Mouse (Mus musculus) liver, adult 2 months (tissue): ENCODE results near the gene Vps8. TPM values are rescaled to one million over a fixed set of nuclear protein-coding genes. Genes with fewer than 3 reads are reported as not detected.
A peak's percentile ranks its signal among the peaks of the same experiment; 100 is the strongest.

Source experiments
- DNase-seq: peaks from one replicate; pipeline ENCODE4 v3.0.0-alpha.2; 2011; ENCODE audit warnings: low read depth, low spot score; ENCODE audit errors: extremely low read depth
- H3K27ac ChIP-seq: fragments of 200-500 bp; replicated peaks from 2 replicates; pipeline ENCODE4 v1.5.1; 2012; ENCODE audit warnings: low read depth, mild to moderate bottlenecking, control low read depth, inconsistent platforms, low read length; ENCODE audit not compliant: insufficient read depth
- H3K27me3 ChIP-seq: fragments of 200-500 bp; 2 replicates; pipeline ENCODE4 v1.6.1; 2012; ENCODE audit warnings: mild to moderate bottlenecking, moderate library complexity, low read length, inconsistent platforms; ENCODE audit not compliant: control insufficient read depth, insufficient read depth
- H3K36me3 ChIP-seq: fragments of 200-500 bp; 2 replicates; pipeline ENCODE4 v1.6.1; 2012; ENCODE audit warnings: low read length, inconsistent platforms; ENCODE audit not compliant: control insufficient read depth, insufficient read depth
- H3K4me1 ChIP-seq: fragments of 200-500 bp; 2 replicates; pipeline ENCODE4 v1.6.1; 2011; ENCODE audit warnings: low read length; ENCODE audit not compliant: control insufficient read depth, insufficient read depth
- H3K4me3 ChIP-seq: fragments of 200-500 bp; 2 replicates; pipeline ENCODE4 v1.5.1; 2011; ENCODE audit warnings: low read depth, mild to moderate bottlenecking, control low read depth, low read length, moderate library complexity; ENCODE audit not compliant: insufficient read depth
- H3K79me2 ChIP-seq: fragments of 200-500 bp; 2 replicates; pipeline ENCODE4 v1.6.1; 2012; ENCODE audit warnings: inconsistent platforms, mild to moderate bottlenecking, low read length, moderate library complexity; ENCODE audit not compliant: control insufficient read depth, insufficient read depth
- H3K9ac ChIP-seq: fragments of 200-500 bp; 2 replicates; pipeline ENCODE4 v1.6.1; 2012; ENCODE audit warnings: low read depth, mild to moderate bottlenecking, control low read depth, inconsistent platforms, low read length
- CTCF ChIP-seq: fragments of 200-500 bp; IDR thresholded peaks from 2 replicates; pipeline ENCODE4 v1.5.1; 2011; ENCODE audit warnings: low read depth, low read length, control low read depth
- POLR2A ChIP-seq: fragments of 200-500 bp; IDR thresholded peaks from 2 replicates; pipeline ENCODE4 v1.6.1; 2011; ENCODE audit warnings: low read length, control low read depth; ENCODE audit not compliant: insufficient read depth; ENCODE audit errors: extremely low read depth
- WGBS: fragments of 180-500 bp; shearing (Covaris S2); methylation state at CpG from one replicate; pipeline ENCODE4 v1.1.7; 2018; 5-methylcytosine and 5-hydroxymethylcytosine counted together
- polyA plus RNA-seq: library from polyadenylated mRNA; depleted of rRNA; stranded (reverse); fragments of >200 nt; gene quantifications from 2 replicates; pipeline ENCODE4 v1.2.3, GENCODE M21; 2012
- total RNA-seq: library from RNA; depleted of rRNA; stranded (reverse); fragments of >200 nt; gene quantifications from 2 replicates; pipeline ENCODE4 v1.2.3, GENCODE M21; 2014

The Vps8 gene
- total and polyA plus RNA-seq, 2 experiments = 5.4 to 6.8 TPM

DNA sequence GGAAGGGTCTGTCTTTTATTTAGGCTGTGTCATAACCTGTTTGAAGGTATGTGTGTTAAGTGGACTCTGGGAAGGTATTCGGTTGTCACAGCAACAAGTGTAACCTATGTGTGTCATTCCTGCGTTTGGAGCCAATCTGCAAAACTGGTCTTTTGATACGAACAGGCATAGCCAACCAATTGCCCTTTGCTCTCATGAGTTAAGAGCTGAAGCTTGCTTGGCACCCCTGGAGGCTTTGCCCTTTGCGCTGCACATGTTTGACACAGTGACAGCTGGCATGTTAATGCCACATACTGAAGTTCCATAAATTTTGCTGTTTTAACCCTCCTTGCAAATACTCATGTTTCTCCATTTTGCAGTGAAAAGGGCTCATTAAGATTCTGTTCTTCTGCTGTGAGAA, 126.8 kb downstream of the Vps8 start:
- H3K27ac ChIP-seq = no peak overlapping the region
- H3K27me3 ChIP-seq = no peaks in the 10 kb centered on the region

GRCm38 (mm10) chr16:21550453-21550852, 127.5 kb downstream of the Vps8 start:
- Histone ChIP-seq H3K27ac (no peak overlapping the region), H3K9ac (no peak overlapping the region), H3K27me3 (no peaks in the 10 kb centered on the region), H3K4me3 (no peak overlapping the region), H3K4me1 (peaks cover 4% of the 10 kb centered on the region; the same call in 1 of the 2 replicates), H3K79me2 (no peaks in the 10 kb centered on the region), H3K36me3 (no peaks in the 10 kb centered on the region)
- WGBS = 81% methylated on average over 7 of the region's 7 CpGs
- no peak for TF ChIP-seq CTCF
- TF ChIP-seq POLR2A = no peak
- DNase-seq = no peak

More for the DNA sequence above, 126.8 kb downstream of the Vps8 start:
- Histone ChIP-seq H3K4me1 (peaks cover 4% of the 10 kb centered on the region; the same call in 1 of the 2 replicates), H3K36me3 (no peaks in the 10 kb centered on the region), H3K79me2 (no peaks in the 10 kb centered on the region), H3K4me3 (no peak overlapping the region), H3K9ac (no peak overlapping the region)
- TF ChIP-seq POLR2A (no peak), CTCF (no peak)
- 23% methylated on average over 4 of the region's 4 CpGs for WGBS
- peak; percentile 97 for DNase-seq

GRCm38 (mm10) chr16:21553506-21553905, 130.6 kb downstream of the Vps8 start:
- DNase-seq = peak; percentile 28
- H3K9ac ChIP-seq = no peak overlapping the region
- peaks cover 3% of the 10 kb centered on the region; the same call in 1 of the 2 replicates for H3K36me3 ChIP-seq
- 73% methylated on average over 3 of the region's 3 CpGs for WGBS
- H3K79me2 ChIP-seq = no peaks in the 10 kb centered on the region
- no peak overlapping the region for H3K27ac ChIP-seq
- H3K27me3 ChIP-seq = no peaks in the 10 kb centered on the region
- no peak overlapping the region for H3K4me3 ChIP-seq
- TF ChIP-seq CTCF (no peak), POLR2A (no peak)
- H3K4me1 ChIP-seq = peaks cover 4% of the 10 kb centered on the region; the same call in 1 of the 2 replicates

DNA sequence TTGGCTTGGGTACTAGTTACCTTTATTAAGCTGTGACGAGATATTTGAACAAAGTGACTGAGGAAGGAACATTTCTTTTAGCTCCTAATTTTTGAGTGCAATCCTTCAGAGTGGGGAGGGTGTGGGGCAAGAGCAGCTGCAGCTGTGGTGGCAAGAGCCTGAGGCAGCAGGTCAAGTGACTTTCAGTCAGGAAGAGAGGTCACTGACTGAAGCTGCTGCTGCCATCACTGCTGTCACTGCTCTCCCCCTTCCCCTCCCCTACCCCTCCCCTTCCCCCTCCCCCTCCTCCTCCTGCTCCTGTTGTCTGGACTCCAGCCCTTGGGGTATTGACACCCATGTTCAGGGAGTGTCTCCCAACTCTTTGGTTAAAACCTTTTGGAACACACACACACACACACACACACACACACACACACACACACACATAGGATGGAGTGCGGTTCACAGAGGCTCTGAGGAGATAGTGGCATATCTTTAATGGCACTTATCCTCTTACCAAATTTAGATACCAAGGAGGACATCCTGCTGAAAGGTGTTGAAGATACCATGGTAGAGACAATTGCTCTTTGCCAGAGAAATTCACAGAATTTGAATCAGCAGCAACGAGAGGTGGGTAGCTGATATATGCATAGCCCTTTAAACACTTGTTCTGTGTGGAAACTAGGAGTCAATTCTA, 139.8 kb downstream of the Vps8 start:
- no peak for DNase-seq
- Histone ChIP-seq H3K79me2 (no peaks in the 10 kb centered on the region), H3K9ac (no peak overlapping the region), H3K4me1 (no peaks in the 10 kb centered on the region), H3K4me3 (no peak overlapping the region), H3K36me3 (peaks cover 5% of the 10 kb centered on the region), H3K27ac (no peak overlapping the region), H3K27me3 (no peaks in the 10 kb centered on the region)
- 87% methylated on average over 3 of the region's 3 CpGs for WGBS
- no peak for TF ChIP-seq POLR2A
- no peak for TF ChIP-seq CTCF

DNA sequence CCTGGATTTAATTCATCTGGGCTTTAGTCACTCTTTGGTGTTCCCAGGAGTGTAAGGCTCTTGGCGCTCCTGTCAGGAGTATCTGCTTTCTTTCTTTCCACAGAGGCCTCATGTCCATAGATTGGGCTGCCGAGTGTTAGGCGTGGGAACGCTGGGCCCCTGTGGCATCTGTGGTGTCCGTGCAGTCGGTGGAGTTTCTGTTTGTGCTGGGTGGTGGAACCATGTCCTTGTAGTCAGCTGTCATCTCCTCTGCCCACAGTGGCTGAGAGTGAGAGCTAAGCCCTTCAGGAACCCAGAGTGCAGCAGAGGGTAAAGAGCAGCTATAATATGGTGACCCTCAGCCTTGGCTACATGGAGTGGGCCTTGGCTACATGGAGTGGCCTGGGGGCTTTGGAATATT, 140.4 kb downstream of the Vps8 start:
- Histone ChIP-seq H3K9ac (no peak overlapping the region), H3K4me1 (no peaks in the 10 kb centered on the region), H3K36me3 (peaks cover 5% of the 10 kb centered on the region), H3K27ac (no peak overlapping the region), H3K27me3 (no peaks in the 10 kb centered on the region), H3K79me2 (no peaks in the 10 kb centered on the region), H3K4me3 (no peak overlapping the region)
- DNase-seq = no peak
- WGBS = 96% methylated on average over 6 of the region's 6 CpGs
- TF ChIP-seq CTCF (no peak), POLR2A (no peak)

GRCm38 (mm10) chr16:21567093-21567492, 144.2 kb downstream of the Vps8 start:
- TF ChIP-seq POLR2A (no peak), CTCF (no peak)
- Histone ChIP-seq H3K4me3 (no peak overlapping the region), H3K4me1 (peaks cover 2% of the 10 kb centered on the region; the same call in 1 of the 2 replicates), H3K27ac (no peak overlapping the region), H3K79me2 (no peaks in the 10 kb centered on the region), H3K27me3 (no peaks in the 10 kb centered on the region), H3K9ac (no peak overlapping the region), H3K36me3 (peaks cover 2% of the 10 kb centered on the region)
- WGBS = 91% methylated on average over 5 of the region's 5 CpGs
- DNase-seq = no peak
